Mouse (Mus musculus): ENCODE results near the gene Plppr1. TPM values are rescaled to one million over a fixed set of nuclear protein-coding genes. Genes with fewer than 3 reads are reported as not detected.

The Plppr1 gene
- total and polyA plus RNA-seq, 3 experiments: not detected

DNA sequence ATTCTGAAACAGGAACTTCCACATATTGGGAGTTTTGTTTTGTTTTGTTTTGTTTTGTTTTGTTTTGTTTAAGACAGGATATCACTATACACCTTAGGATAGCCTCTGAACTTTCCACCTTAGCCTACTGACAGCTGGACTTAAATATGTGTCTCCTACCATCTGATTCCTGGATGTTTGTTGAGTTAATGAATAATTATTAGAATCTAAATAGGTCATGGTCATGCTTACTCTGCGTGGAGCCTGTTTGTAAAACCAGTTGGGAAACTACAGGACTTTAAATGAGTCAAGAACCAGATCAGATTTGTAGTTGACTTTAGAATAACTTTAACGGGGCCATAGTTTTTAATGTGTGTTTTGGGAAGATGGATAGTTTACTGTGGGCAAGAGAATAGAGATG lies 40.4 kb downstream of the Plppr1 start:
- no peaks in the 10 kb centered on the region for H3K36me3 ChIP-seq (replicated peaks in 1 of 2; ENCODE audit: control insufficient read depth in 1 of 2, insufficient read depth in 1 of 2, low read length in 1 of 2)
- TF ChIP-seq UBTF (IDR thresholded peaks at IDR 0.05; ENCODE audit: low read depth, low read length) (no peak), CTCF (conservative IDR thresholded peaks at IDR 0.05 in 1 of 2, IDR thresholded peaks at IDR 0.05 in 1 of 2; ENCODE audit: low read depth in 2 of 2, low read length in 2 of 2) (no peak), NELFE (IDR thresholded peaks at IDR 0.05; ENCODE audit: low read depth, low read length) (no peak), MAX (IDR thresholded peaks at IDR 0.05; ENCODE audit: low read length) (no peak)
- no peak overlapping the region for H3K9ac ChIP-seq (ENCODE audit: insufficient read depth, low read depth)
- no peaks in the 10 kb centered on the region for H3K27me3 ChIP-seq (replicated peaks)
- H3K9me3 ChIP-seq (replicated peaks; ENCODE audit: low read length): no peaks in the 10 kb centered on the region
- no peaks in the 10 kb centered on the region for H3K79me2 ChIP-seq (replicated peaks; ENCODE audit: control insufficient read depth, extremely low read depth, insufficient read depth, poor library complexity, severe bottlenecking)
- DNase-seq (ENCODE audit: extremely low read depth): no peak
- dilution Hi-C loops (cut with MboI; ENCODE audit: extremely low pct_ligation_motif_present, extremely low pct_unique_long_range_greater_than_20kb, low sequenced_read_pairs): no loop called here
- no peak overlapping the region for H3K4me2 ChIP-seq (ENCODE audit: insufficient read depth, low read depth, poor library complexity, severe bottlenecking)
- H3K4me3 ChIP-seq (replicated peaks in 1 of 3; ENCODE audit: low read depth in 2 of 3, low read length in 2 of 3, poor library complexity in 1 of 3): no peak overlapping the region
- H3K27ac ChIP-seq (ENCODE audit: insufficient read depth, low read depth): no peak overlapping the region
- H3K4me1 ChIP-seq (ENCODE audit: control insufficient read depth in 1 of 2, insufficient read depth in 2 of 2): no peaks in the 10 kb centered on the region
- in situ Hi-C loops (cut with MboI; ENCODE audit: low pct_ligation_motif_present, low pct_unique_long_range_greater_than_20kb, low sequenced_read_pairs): no loop called here

DNA sequence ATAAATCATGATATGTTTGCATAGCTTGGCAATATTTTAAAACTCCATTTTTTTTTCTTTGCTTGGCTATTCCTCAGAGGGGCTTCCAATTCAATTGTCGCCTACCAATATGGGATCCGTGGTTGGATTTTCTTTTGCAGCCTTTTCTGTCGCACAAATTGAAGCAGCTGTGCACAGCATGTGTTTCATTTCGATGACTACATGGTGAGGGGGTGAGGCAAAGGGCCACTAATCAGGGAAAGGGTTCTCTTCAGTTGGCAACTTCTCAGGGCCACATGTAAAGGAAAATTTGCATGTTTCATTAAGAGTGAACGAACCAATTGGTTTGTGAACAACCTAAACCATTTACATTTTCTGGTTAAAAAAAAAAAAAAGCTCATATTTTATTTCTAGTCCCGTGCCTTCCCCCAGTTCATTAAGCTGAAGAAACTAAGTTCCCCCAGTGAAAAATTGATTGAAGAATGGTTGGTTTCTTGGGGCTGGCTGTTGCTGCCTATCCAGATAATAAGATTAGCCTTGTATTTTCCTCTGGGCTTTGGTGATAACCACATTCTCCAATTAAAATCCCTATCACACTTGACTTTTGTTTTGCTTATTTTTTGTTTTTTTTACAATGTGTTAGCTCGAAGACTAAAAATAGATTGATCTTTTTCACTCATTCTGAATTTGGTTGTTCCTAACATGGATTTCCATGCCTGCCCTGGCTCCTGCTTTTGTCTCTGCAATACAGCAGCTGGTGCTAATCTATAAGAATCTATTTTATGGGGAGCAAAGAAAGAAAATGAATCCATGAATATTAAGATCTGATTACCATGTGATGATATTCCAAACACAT lies 43.1 kb downstream of the Plppr1 start:
- DNase-seq (ENCODE audit: extremely low read depth): no peak
- no peaks in the 10 kb centered on the region for H3K9me3 ChIP-seq (replicated peaks; ENCODE audit: low read length)
- no peaks in the 10 kb centered on the region for H3K79me2 ChIP-seq (replicated peaks; ENCODE audit: control insufficient read depth, extremely low read depth, insufficient read depth, poor library complexity, severe bottlenecking)
- no peak overlapping the region for H3K27ac ChIP-seq (ENCODE audit: insufficient read depth, low read depth)
- no peaks in the 10 kb centered on the region for H3K36me3 ChIP-seq (replicated peaks in 1 of 2; ENCODE audit: control insufficient read depth in 1 of 2, insufficient read depth in 1 of 2, low read length in 1 of 2)
- H3K4me2 ChIP-seq (ENCODE audit: insufficient read depth, low read depth, poor library complexity, severe bottlenecking): no peak overlapping the region
- no peaks in the 10 kb centered on the region for H3K27me3 ChIP-seq (replicated peaks)
- no peak overlapping the region for H3K4me3 ChIP-seq (replicated peaks in 1 of 3; ENCODE audit: low read depth in 2 of 3, low read length in 2 of 3, poor library complexity in 1 of 3)
- no peak overlapping the region for H3K9ac ChIP-seq (ENCODE audit: insufficient read depth, low read depth)
- H3K4me1 ChIP-seq (ENCODE audit: control insufficient read depth in 1 of 2, insufficient read depth in 2 of 2): no peaks in the 10 kb centered on the region
- TF ChIP-seq ZNF384 (IDR thresholded peaks at IDR 0.05; ENCODE audit: low read depth, low read length): no peak
- no peak for TF ChIP-seq RCOR1 (conservative IDR thresholded peaks at IDR 0.05; ENCODE audit: low read depth, low read length)
- no peak for TF ChIP-seq ZMIZ1 (IDR thresholded peaks at IDR 0.05; ENCODE audit: low read depth, low read length)
- no peak for TF ChIP-seq TCF12 (IDR thresholded peaks at IDR 0.05; ENCODE audit: low read depth, low read length)
- no peak for TF ChIP-seq MYC (IDR thresholded peaks at IDR 0.05; ENCODE audit: low read depth, low read length)
- no peak for TF ChIP-seq NRF1 (IDR thresholded peaks at IDR 0.05; ENCODE audit: low read depth, low read length)
- TF ChIP-seq JUND (conservative IDR thresholded peaks at IDR 0.05; ENCODE audit: low read depth, low read length): no peak
- TF ChIP-seq USF2 (conservative IDR thresholded peaks at IDR 0.05; ENCODE audit: low read depth, low read length): no peak
- no peak for TF ChIP-seq MAX (IDR thresholded peaks at IDR 0.05; ENCODE audit: low read length)
- no peak for TF ChIP-seq CHD1 (IDR thresholded peaks at IDR 0.05; ENCODE audit: low read depth, low read length)
- in situ Hi-C loops (cut with MboI; ENCODE audit: low pct_ligation_motif_present, low pct_unique_long_range_greater_than_20kb, low sequenced_read_pairs) (no loop called here), dilution Hi-C loops (cut with MboI; ENCODE audit: extremely low pct_ligation_motif_present, extremely low pct_unique_long_range_greater_than_20kb, low sequenced_read_pairs) (no loop called here)

DNA sequence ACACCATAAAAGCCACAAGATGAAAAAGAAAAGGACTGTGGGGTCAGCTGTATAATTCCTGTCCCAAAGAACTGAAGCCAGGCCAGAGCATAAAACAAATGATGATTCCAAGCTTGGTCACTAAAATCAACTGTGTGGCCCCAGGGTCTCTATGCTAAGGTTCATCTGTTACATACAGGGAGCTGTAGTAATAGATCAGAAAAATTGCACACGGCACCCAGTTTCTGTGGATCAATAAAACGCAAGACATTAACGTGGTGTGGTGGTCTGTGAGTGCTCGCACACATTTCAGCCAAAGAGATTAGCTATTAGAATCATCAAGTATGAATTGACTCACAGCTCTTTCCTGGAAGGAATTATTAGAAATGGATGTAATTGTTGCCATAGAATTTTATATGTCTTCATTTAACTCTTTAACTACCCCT lies 43.7 kb downstream of the Plppr1 start:
- H3K4me2 ChIP-seq (ENCODE audit: insufficient read depth, low read depth, poor library complexity, severe bottlenecking): no peak overlapping the region
- H3K9me3 ChIP-seq (replicated peaks; ENCODE audit: low read length): no peaks in the 10 kb centered on the region
- dilution Hi-C loops (cut with MboI; ENCODE audit: extremely low pct_ligation_motif_present, extremely low pct_unique_long_range_greater_than_20kb, low sequenced_read_pairs): no loop called here
- no peak overlapping the region for H3K27ac ChIP-seq (ENCODE audit: insufficient read depth, low read depth)
- in situ Hi-C loops (cut with MboI; ENCODE audit: low pct_ligation_motif_present, low pct_unique_long_range_greater_than_20kb, low sequenced_read_pairs): no loop called here
- no peak overlapping the region for H3K4me3 ChIP-seq (replicated peaks in 1 of 3; ENCODE audit: low read depth in 2 of 3, low read length in 2 of 3, poor library complexity in 1 of 3)
- TF ChIP-seq USF1 (IDR thresholded peaks at IDR 0.05; ENCODE audit: low read depth, low read length) (no peak), JUN (IDR thresholded peaks at IDR 0.05; ENCODE audit: insufficient read depth, low read depth, low read length) (no peak), ZC3H11A (IDR thresholded peaks at IDR 0.05; ENCODE audit: low read depth, low read length) (no peak), HCFC1 (IDR thresholded peaks at IDR 0.05; ENCODE audit: low read depth, low read length) (no peak), GABPA (IDR thresholded peaks at IDR 0.05; ENCODE audit: insufficient replicate concordance, low read depth, low read length) (no peak)
- no peaks in the 10 kb centered on the region for H3K36me3 ChIP-seq (replicated peaks in 1 of 2; ENCODE audit: control insufficient read depth in 1 of 2, insufficient read depth in 1 of 2, low read length in 1 of 2)
- H3K4me1 ChIP-seq (ENCODE audit: control insufficient read depth in 1 of 2, insufficient read depth in 2 of 2): no peaks in the 10 kb centered on the region
- no peak for DNase-seq (ENCODE audit: extremely low read depth)
- no peaks in the 10 kb centered on the region for H3K27me3 ChIP-seq (replicated peaks)
- H3K79me2 ChIP-seq (replicated peaks; ENCODE audit: control insufficient read depth, extremely low read depth, insufficient read depth, poor library complexity, severe bottlenecking): no peaks in the 10 kb centered on the region
- no peak overlapping the region for H3K9ac ChIP-seq (ENCODE audit: insufficient read depth, low read depth)
